Mouse (Mus musculus) forebrain, embryonic 16.5 days (tissue): ENCODE data around the gene Hypk. TPM values are rescaled to one million over a fixed set of nuclear protein-coding genes. Genes with fewer than 3 reads are reported as not detected.

Experiments
- ATAC-seq: fragments of 200-750 bp; cut with Nextera tagmentation; 2 replicates; pipeline ENCODE4 v1.8.0; 2017; ENCODE audit warnings: mild to moderate bottlenecking, moderate library complexity
- H3K27ac ChIP-seq: fragments of 300-500 bp; sonication (generic); 2 replicates; pipeline ENCODE4 v1.5.1; 2014; ENCODE audit warnings: low read length, control low read depth
- H3K27me3 ChIP-seq: fragments of 300-500 bp; sonication (generic); replicated peaks from 2 replicates; pipeline ENCODE4 v1.6.1; 2014; ENCODE audit warnings: low read length; ENCODE audit not compliant: control insufficient read depth, insufficient read depth
- H3K36me3 ChIP-seq: fragments of 300-500 bp; sonication (generic); 2 replicates; pipeline ENCODE4 v1.6.1; 2014; ENCODE audit not compliant: control insufficient read depth, insufficient read depth
- H3K4me1 ChIP-seq: fragments of 300-500 bp; sonication (generic); replicated peaks from 2 replicates; pipeline ENCODE4 v1.6.1; 2014; ENCODE audit warnings: low read length; ENCODE audit not compliant: control insufficient read depth, insufficient read depth
- H3K4me2 ChIP-seq: fragments of 300-500 bp; sonication (generic); 2 replicates; pipeline ENCODE4 v1.6.1; 2014; ENCODE audit warnings: mild to moderate bottlenecking, low read length, control low read depth
- H3K4me3 ChIP-seq: fragments of 300-500 bp; sonication (generic); replicated peaks from 2 replicates; pipeline ENCODE4 v1.5.1; 2014; ENCODE audit warnings: mild to moderate bottlenecking, low read length, control low read depth
- H3K9ac ChIP-seq: fragments of 300-500 bp; sonication (generic); replicated peaks from 2 replicates; pipeline ENCODE4 v1.6.1; 2014; ENCODE audit warnings: low read depth, low read length, control low read depth
- H3K9me3 ChIP-seq: fragments of 300-500 bp; sonication (generic); 2 replicates; pipeline ENCODE4 v1.6.1; 2016; ENCODE audit warnings: low read length; ENCODE audit not compliant: control insufficient read depth
- WGBS: fragments of 180-500 bp; shearing (Covaris S2); extraction: QIAGEN DNeasy Blood & Tissue Kit; methylation state at CpG from one replicate; pipeline ENCODE4 v1.1.7; 2014; 5-methylcytosine and 5-hydroxymethylcytosine counted together
- microRNA-seq: library from miRNA; unstranded; fragments of <30 nt; microRNA quantifications from one replicate; pipeline ENCODE4, GENCODE M21; 2017
- polyA plus RNA-seq: library from polyadenylated mRNA; unstranded; fragments of >200 nt; fragmentation: Nextera tagmentation; extraction: Ambion mirVana; gene quantifications from 2 replicates; pipeline ENCODE4 v1.2.1, GENCODE M21; 2015

Gene Hypk
- polyA plus RNA-seq, 1 experiment from 2014 or later: 108 TPM

DNA sequence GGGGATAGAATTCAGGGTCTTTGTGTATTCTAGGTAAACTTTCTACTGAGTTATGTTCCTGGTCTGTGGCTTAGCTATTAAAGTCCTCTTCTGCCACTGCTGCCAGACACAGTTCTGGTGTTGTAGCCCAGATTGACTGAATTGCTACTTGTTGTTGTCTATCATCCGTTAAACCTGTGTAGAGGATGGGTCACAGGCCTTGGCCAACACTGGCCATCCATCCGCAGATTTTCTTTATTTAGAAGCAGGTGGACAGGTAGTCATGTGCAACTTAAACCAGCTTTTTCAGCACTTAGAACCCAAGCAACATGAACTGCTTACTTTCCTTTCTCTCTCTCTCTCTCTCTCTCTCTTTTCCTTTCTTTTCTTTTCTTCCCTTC, 54.9 kb downstream of the Hypk start:
- Histone ChIP-seq H3K27ac (no peak overlapping the region), H3K9ac (no peak overlapping the region; the same call in 1 of the 2 replicates), H3K27me3 (no peaks in the 10 kb centered on the region), H3K4me2 (peak overlapping the region; percentile 62), H3K4me3 (peak overlapping the region; percentile 63), H3K4me1 (peaks cover 11% of the 10 kb centered on the region), H3K9me3 (no peaks in the 10 kb centered on the region), H3K36me3 (0 out of 2 replicates have a peak, but pooled peaks cover 4% of the 10 kb centered on the region)
- WGBS: 83% methylated on average over 2 of the region's 2 CpGs
- ATAC-seq: no peak

Small RNA genes within 50 kb of the gene (microRNA-seq; reads per million reads assigned to microRNA genes)
- not detected for gene Gm22953

Other genes starting within 250 kb of the Hypk start
- gene Trp53bp1, start 181.9 kb upstream of the Hypk start, polyA plus RNA-seq: 181 and 209 TPM in 2 replicates
- gene Map1a, start 163.7 kb upstream of the Hypk start, polyA plus RNA-seq: 10.9 and 13.3 TPM in 2 replicates
- gene Ppip5k1, start 97.9 kb upstream of the Hypk start, polyA plus RNA-seq: 14.3 and 22.4 TPM in 2 replicates
- gene Ckmt1, start 95.6 kb upstream of the Hypk start, polyA plus RNA-seq: 26.3 and 35.7 TPM in 2 replicates
- not detected in 2 replicates for gene Strc, start 66.1 kb upstream of the Hypk start, polyA plus RNA-seq
- gene Pdia3, start 39.5 kb upstream of the Hypk start, polyA plus RNA-seq: 334 and 342 TPM in 2 replicates
- 4.5 and 7.5 TPM in 2 replicates for gene Catsper2, start 39.5 kb upstream of the Hypk start, polyA plus RNA-seq
- 2.3 and 2.5 TPM in 2 replicates for gene Ell3, start 9.0 kb upstream of the Hypk start, polyA plus RNA-seq
- 254 and 305 TPM in 2 replicates for gene Serf2, start 4.1 kb upstream of the Hypk start, polyA plus RNA-seq
- 1.6 and 1.7 TPM in 2 replicates for gene Serinc4, start 3.5 kb downstream of the Hypk start, polyA plus RNA-seq
- gene Mfap1b, start 20.8 kb downstream of the Hypk start, polyA plus RNA-seq: 78.6 and 82.6 TPM in 2 replicates
- 34.0 and 35.2 TPM in 2 replicates for gene Mfap1a, start 53.4 kb downstream of the Hypk start, polyA plus RNA-seq
- 5.5 and 6.5 TPM in 2 replicates for gene Wdr76, start 53.4 kb downstream of the Hypk start, polyA plus RNA-seq